Mouse (Mus musculus): ENCODE data around the gene Cers1.

Cers1 gene

DNA sequence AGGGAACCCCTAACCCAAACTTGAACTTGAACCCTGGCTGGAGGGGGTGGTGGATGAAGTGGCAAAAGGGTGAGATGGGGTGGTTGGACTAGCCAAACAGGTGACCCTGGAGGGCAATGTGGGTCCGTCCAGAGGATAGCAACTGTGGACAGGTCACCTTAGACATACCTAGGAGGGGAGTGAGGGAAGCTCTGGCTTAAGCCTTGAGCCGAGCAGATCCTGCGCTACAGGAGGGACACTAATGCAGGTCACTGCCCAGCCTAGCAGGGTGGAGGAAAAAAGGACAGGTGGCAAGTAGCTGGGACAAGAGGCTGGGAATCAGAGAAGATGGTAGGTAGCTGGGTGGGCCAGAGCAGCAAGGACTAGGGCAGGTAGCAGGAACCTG is 36.4 kb downstream of the Cers1 start:
- no peak for DNase-seq (ENCODE audit: low spot score)

DNA sequence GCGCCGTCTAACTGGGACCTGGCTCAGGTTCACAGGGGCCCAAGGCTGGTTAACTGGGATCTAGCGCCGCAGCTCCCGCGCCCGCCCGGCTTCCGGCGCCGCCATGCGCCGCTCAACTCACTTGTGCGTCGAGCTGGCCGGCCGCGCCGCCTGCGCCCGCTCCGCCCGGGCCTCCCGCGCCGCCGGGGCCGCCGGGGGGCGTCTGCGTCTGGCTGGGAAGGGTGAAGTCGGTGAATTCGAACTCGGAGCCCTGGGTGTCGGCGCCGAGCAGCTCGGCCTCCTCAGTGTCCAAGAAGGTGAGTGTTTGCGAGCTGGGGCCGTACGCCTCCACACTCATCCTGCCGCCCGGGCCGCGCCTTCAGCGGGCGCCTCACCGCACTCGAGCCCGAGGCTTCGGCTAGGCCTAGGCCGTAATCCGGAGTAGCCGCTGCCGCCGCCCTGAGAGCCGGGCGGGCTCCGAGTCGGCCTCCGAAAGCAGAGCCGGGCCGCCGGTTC is 37.1 kb downstream of the Cers1 start:
- DNase-seq (ENCODE audit: low spot score): no peak

DNA sequence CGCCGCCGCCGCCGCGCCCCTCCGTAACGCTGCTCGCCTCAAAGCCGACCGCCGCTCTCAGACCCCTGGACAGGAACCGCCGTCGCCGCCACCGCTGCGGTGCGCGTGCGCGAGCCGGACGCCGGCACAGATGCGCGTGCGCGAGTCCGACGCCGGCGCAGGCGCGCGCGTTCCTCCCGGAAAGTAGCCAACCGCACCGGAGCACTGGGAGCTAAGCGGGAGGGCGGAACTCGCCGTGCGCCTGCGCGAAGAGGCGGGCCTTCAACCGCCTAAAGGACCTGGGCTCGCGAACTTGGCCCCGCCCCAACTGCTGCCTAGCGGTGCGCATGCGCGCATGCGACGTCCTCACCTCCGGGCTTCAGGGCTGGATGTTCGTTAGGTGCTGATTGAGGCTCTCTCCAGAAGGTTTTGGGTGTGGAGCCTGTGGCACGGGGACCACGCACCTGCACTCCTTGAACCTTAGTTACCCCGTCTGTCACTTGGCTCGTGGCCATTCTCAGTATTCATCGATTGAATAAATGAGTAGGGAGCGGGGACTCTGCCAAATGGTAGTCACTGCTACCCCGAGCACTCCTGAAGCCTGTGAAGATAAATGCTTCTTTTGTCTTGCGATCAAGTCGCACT is 37.7 kb downstream of the Cers1 start, which contains the start of gene Upf1:
Gene Upf1, minus strand, starts transcription at position 85 of the 624 bp plus-strand sequence.
- peak; percentile 99 for DNase-seq (ENCODE audit: low spot score)

DNA sequence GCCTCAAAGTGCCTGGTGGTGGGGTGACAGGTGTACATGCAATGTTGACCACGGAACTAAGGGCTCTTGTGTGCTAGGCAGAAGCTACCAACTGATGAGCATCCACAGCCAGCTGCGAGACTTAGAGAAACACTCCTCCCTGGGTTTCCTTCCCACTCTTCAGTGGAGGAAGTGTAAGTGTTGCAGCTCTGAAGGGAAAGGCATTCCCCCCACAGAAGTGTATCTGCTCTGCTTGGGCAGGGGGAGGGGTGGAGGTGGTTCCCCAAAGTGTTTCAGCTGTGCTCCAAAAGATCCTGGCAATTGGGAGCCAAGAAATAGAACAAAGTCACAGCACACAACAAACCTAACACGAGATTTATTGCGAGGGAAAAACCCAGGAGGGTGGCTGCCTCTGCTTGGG is 38.4 kb downstream of the Cers1 start:
- DNase-seq (ENCODE audit: low spot score): no peak

DNA sequence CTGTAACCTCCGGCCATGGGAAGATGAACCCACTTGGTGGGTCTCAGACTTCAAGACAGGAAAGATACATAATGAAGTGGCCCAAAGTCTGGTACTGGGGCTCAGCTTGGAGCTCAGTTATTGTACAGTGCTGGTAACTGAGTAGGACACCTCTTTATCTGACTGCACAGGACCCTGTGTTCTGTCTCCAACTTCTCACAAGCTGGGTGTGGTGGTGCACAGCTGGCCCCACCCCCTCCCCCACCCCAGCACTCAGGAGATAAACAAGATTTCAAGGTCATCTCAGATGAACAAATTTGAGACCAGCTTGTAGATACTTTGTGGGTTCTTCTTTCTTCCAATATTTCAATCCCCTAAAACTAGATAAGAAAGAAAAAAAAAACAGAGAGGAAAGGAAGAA is 40.5 kb downstream of the Cers1 start:
- no peak for DNase-seq (ENCODE audit: low spot score)

DNA sequence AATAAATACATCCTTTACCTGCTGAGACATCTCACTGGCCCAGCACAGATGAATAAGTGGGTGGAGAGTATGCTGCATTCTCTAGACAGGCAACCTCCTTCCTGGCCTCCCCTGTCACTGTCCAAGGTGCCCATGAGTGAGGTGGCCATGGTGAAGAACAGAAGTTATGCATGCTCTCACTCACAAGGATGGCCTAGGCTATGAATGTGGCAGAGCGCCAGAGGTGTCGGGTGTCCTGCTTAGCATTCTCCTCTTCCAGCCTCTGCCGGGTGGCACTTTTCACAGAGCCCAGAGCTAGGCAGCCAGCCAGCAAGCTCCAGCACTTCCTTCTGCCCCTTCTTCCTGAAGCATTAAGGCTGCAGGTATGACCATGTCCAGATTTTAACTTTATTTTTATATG is 43.8 kb downstream of the Cers1 start:
- DNase-seq (ENCODE audit: low spot score): no peak

DNA sequence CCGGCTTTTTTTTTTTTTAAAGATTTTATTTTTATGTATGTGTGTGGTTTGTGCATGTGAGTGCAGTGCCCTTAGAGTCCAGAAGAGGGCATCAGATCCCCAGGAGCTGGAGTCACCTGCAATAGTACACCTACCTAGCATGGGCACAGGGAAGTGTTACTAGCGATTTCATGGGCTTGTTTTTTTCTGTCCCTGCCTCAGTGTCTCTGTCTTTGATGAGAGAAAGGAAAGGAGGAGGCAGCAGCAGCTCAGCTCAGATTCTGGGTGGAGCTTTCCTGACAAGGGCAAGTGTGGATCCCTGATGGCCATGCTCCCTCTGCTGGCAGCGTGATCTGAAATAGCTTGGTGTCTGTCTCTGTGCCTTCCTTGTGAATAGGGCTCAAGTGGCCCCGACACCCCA is 45.2 kb downstream of the Cers1 start:
- DNase-seq (ENCODE audit: low spot score): no peak

DNA sequence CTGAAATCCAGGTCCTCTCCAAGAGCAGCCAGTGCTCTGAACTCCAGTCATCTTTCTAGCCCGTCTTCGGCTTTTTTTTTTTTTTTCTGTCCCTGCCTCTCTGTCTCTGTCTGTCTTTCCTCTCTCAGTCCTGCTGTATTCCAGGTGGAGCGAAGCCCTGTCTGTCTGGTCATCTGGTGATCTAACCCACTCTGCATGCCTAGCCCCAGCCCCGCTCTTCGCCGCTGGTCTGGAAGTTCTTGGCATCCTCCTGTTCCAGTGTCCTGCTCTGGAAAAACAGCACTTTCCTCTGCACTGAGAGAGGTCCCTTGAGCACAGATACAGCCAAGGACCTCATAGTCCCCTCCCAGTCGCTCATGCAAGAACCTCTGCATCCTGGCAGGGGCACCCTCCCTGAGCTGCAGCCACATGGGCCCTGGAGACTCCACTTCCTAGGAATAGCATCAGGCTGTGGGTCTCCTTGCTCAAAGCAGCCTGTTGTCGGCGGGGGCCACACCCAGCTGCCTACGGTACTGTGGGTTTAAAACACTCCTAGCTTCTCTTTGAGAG is 46.0 kb downstream of the Cers1 start:
- DNase-seq (ENCODE audit: low spot score): no peak

DNA sequence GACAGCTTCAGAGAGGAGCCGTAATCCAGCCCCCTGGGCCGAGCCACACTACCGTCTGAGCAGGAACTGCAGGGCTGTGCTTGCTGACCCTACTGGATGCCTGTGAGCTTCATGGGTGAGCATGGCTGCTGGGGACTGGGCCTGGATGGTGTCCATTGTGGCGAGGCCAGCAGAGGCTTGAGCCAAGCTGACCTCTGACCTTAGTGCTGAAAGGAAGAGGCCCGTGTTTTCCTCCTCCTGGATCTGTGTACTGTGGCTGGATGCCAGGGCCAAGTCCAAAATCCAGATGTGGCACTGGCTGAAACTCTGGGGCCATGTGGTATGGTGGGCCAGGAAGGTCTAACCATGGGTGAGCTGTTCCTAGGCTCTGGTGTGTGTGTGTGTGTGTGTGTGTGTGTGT is 48.5 kb downstream of the Cers1 start:
- DNase-seq (ENCODE audit: low spot score): no peak

DNA sequence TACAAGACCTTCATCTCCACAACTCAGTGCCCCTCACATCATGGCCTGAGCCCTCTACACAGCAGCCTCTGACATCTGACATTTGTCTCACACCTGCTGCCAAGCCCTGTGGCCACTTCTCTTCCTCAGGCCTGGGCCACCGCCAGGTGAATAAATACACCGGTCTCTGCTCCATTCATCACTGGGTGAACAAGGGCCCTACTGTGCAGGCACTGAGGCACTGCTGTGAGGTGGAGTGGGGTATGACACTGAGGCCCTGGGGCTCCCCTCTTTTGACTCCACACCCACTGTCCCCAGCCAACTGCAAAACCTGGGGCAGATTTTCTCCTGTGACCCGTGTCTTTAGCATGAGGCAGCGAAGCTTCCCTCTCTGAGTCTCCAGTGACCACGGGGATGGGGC is 51.0 kb downstream of the Cers1 start:
- no peak for DNase-seq (ENCODE audit: low spot score)

DNA sequence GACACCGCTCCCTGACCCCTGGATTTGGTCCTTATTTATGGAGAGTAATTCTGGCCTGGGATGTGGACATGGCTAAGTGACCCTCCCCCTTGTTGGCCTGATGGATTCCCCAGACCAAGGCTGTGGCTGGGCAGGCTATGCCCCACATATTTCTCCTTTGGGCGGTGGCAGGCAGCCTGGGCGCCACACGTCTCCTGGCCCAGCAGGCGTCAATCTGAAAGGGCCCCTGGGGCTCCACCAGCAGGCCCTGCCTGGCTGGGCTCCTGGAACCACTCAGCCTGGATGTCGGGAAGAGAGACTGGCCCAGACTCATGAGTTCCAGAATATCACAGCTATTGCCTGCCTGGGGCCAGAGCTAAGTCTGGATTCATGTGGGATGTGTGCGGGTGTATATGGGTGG is 54.9 kb downstream of the Cers1 start:
- DNase-seq (ENCODE audit: low spot score): no peak

DNA sequence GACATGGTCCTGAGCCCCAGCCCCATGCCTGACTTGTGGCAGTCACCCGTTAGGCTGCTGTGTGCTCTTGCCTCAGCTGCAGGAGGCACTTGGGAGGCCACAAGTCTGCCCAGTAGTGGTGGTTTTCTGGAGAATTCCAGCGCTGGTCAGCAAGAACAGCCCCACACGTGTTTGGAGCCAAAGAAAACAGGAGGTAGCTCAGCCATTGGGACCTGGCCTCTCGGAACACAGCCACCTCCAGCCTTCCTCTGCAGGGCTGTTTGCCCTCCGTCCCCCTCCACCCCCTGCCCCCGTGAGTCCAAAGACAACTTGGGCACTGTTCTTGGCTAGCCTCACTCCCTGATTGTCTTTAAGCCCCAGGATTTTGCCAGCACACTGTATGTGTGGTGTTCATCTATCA is 56.4 kb downstream of the Cers1 start:
- no peak for DNase-seq (ENCODE audit: low spot score)

DNA sequence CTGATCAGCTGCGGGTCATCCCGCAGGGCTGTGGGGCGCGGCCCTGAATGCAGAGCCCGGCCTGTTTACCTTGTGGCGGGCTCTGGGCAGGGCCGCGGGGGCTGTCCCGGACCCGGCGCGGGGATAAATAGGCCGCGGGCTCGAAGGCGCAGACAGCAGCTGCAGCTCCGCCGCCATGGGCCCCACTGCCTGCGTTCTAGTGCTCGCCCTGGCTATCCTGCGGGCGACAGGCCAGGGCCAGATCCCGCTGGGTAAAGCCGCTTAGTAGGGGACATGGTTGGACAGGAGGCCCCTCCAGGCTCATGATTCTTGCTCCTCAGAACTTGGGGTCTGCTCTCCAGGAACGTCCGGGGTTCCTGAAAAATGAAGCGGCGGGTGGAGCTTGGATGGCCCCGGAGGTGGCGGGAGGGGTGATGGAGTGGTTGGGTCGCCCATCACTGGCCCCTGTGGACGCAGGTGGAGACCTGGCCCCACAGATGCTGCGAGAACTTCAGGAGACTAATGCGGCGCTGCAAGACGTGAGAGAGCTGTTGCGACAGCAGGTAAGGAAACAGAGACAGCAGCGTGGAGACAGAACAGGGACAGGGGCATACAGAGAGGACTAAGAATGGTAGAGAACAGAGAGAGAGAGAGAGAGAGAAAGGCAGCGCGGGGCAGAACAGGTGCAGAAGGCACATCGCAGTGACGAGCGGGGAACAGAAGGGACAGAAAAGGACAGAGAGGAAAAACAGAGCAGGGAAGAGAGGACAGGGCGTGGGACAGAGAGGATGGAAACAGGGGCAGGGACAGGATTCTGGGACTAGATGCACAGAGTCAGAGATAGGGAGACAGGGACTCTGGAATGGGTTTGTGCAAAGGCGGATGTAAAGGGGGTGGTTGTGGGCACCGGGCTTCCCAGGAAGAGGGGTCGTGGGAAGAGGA is 58.1 kb downstream of the Cers1 start, which contains the start of gene Comp:
Gene Comp, plus strand, starts transcription at position 162 of the 921 bp plus-strand sequence.
- no peak for DNase-seq (ENCODE audit: low spot score)

DNA sequence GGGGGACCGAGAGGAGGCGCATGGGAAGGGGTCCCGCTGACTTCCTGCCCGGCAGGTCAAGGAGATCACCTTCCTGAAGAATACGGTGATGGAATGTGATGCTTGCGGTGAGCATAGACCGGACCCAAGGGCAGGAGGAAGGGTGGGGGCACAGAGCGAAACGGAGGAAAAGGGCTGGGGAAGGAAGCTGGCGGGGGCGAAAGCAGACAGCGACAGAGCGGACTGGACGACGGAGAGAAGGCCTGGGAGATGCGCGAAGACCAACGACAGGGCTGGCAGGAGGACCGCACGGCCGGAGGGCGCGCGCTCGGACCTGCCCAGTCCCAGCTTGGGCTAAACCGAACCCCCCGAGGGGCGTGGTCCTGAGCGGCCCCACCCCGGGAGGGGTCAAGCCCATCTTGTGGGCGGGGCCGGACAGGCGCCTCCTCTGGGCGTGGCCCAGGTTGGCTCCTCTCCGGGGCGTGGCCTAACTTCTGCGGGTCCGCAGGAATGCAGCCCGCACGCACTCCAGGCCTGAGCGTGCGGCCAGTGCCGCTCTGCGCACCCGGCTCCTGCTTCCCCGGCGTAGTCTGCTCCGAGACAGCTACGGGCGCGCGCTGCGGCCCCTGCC is 58.8 kb downstream of the Cers1 start:
- DNase-seq (ENCODE audit: low spot score): peak; percentile 63

DNA sequence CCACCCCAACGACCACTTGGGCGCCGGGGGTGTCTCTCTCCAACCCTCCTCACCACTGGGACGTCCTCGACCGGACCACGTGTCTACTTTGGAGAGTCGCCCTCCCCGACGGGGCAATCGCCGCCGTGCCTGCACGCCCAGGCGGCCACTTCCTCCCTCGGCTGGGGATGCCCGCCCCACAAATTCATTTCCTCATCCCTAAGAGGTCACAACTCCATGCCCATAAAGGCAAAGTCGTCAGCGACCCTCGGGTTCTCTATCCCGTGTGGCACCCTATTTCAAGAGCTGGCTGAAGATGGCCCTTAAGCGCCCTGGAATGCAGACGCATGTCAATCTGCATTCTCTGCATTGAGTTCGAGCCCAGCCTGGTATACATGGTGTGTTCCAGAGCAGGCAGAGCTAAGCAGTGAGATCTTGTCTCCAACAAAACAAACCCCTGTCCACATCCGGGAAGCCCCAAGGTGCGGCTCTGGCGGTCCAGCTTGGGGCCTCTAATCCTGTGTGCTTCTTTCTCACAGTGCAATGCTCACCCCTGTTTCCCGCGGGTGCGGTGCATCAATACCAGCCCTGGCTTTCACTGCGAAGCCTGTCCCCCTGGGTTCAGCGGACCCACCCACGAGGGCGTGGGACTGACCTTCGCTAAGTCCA is 59.8 kb downstream of the Cers1 start:
- no peak for DNase-seq (ENCODE audit: low spot score)

DNA sequence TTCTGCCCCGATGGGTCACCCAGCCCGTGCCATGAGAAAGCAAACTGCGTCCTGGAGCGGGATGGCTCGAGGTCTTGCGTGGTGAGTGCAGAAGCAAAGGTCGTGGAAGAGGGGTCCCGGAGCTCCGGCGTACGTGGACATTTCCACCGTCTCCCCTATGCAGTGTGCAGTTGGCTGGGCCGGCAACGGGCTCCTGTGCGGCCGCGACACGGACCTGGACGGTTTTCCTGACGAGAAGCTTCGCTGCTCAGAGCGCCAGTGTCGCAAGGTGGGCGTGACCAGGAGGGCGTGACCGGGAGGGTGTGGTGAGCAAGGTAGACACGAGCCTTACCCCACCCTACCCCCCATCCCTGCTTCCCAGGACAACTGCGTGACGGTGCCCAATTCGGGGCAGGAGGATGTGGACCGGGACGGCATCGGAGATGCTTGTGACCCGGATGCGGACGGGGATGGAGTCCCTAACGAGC is 60.7 kb downstream of the Cers1 start:
- no peak for DNase-seq (ENCODE audit: low spot score)

DNA sequence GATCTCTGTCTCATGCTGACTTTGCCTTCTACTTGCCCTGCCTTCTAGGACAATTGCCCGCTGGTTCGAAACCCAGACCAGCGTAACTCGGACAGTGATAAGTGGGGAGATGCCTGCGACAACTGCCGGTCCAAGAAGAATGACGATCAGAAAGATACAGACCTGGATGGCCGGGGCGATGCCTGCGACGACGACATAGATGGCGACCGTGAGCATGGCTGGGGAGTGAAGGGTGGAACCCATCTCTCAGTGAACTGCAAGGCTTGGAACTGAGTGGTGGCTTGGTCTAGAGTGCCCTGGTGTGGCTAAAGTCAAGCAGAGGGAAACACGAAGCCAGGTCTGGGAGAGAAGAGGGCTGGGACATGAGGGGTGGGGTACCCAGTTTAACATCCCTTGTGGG is 61.5 kb downstream of the Cers1 start:
- DNase-seq (ENCODE audit: low spot score): no peak

DNA sequence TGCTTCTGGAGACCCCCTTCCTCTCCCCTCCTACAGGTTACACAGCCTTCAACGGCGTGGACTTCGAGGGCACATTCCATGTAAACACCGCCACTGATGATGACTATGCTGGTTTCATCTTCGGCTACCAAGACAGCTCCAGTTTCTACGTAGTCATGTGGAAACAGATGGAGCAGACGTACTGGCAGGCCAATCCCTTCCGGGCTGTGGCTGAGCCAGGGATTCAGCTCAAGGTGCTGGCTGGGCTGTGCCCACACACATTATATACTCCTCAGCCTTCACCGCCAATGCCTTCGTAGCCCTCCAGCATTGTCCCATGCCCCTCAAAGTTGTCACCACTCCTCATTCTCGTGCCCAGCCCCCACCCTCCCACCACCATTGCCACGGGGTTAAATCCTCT is 64.5 kb downstream of the Cers1 start:
- no peak for DNase-seq (ENCODE audit: low spot score)
